Mouse (Mus musculus): ENCODE measurements at regions not wholly inside any gene's neighbourhood (a gene's known extent, or its start where the extent isn't known, plus 50 kb on each side); places are given as distances from the start of the nearest gene placed in this dataset.

DNA sequence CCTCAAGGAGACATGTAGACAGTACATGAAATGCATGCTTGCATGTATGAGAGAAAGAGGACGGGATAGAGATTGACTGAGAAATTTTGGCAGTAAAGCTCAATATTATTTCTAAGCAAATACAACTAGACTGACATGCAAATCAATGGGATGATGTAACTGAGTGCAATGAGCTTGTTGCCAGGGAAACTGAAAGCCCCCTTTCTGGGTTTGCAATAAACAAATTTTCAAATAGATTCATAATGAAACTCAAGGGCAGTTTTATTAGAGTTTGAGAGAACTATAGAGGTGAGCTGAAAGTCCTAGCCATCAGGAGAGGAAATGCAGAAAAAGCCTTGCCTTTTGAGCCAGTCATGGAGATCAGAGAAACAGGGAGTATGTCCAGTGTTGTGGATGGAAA lies 460.2 kb downstream of the Arl4a start:
- DNase-seq: no peak
- WGBS: 83% methylated on average over 1 of the region's 1 CpGs
- TF ChIP-seq CTCF (conservative IDR thresholded peaks at IDR 0.05; ENCODE audit: insufficient read depth, insufficient read length, low read depth, low read length) (no peak), POLR2A (IDR thresholded peaks at IDR 0.05; ENCODE audit: low read depth, low read length) (no peak)

GRCm38 (mm10) chr12:39572802-39573201 lies 465.0 kb downstream of the Arl4a start:
- no peak overlapping the region for H3K27ac ChIP-seq (ENCODE audit: insufficient read depth, low read depth, low read length)

More for the DNA sequence above, 460.2 kb downstream of the Arl4a start:
- H3K27ac ChIP-seq (ENCODE audit: insufficient read depth, low read depth, low read length): no peak overlapping the region
- H3K36me3 ChIP-seq (ENCODE audit: control insufficient read depth, insufficient read depth, low read length): no peaks in the 10 kb centered on the region
- no peak overlapping the region for H3K4me3 ChIP-seq (ENCODE audit: insufficient read depth, low read depth, low read length)
- no peaks in the 10 kb centered on the region for H3K4me1 ChIP-seq (ENCODE audit: control insufficient read depth, insufficient read depth, low read length)
- no peaks in the 10 kb centered on the region for H3K27me3 ChIP-seq (replicated peaks; ENCODE audit: control insufficient read depth, insufficient read depth, low read length)

GRCm38 (mm10) chr12:39572147-39572546 lies 465.7 kb downstream of the Arl4a start:
- no peaks in the 10 kb centered on the region for H3K36me3 ChIP-seq (ENCODE audit: control insufficient read depth, insufficient read depth, low read length)
- no peak overlapping the region for H3K27ac ChIP-seq (ENCODE audit: insufficient read depth, low read depth, low read length)
- H3K4me3 ChIP-seq (ENCODE audit: insufficient read depth, low read depth, low read length): no peak overlapping the region
- H3K4me1 ChIP-seq (ENCODE audit: control insufficient read depth, insufficient read depth, low read length): no peaks in the 10 kb centered on the region
- 86% methylated on average over 1 of the region's 1 CpGs for WGBS
- no peak for TF ChIP-seq CTCF (conservative IDR thresholded peaks at IDR 0.05; ENCODE audit: insufficient read depth, insufficient read length, low read depth, low read length)
- TF ChIP-seq POLR2A (IDR thresholded peaks at IDR 0.05; ENCODE audit: low read depth, low read length): no peak
- DNase-seq: no peak
- H3K27me3 ChIP-seq (replicated peaks; ENCODE audit: control insufficient read depth, insufficient read depth, low read length): no peaks in the 10 kb centered on the region

More at GRCm38 (mm10) chr12:39572802-39573201, 465.0 kb downstream of the Arl4a start:
- Histone ChIP-seq H3K27me3 (replicated peaks; ENCODE audit: control insufficient read depth, insufficient read depth, low read length) (no peaks in the 10 kb centered on the region), H3K4me3 (ENCODE audit: insufficient read depth, low read depth, low read length) (no peak overlapping the region), H3K36me3 (ENCODE audit: control insufficient read depth, insufficient read depth, low read length) (no peaks in the 10 kb centered on the region), H3K4me1 (ENCODE audit: control insufficient read depth, insufficient read depth, low read length) (no peaks in the 10 kb centered on the region)
- no peak for TF ChIP-seq POLR2A (IDR thresholded peaks at IDR 0.05; ENCODE audit: low read depth, low read length)
- no peak for TF ChIP-seq CTCF (conservative IDR thresholded peaks at IDR 0.05; ENCODE audit: insufficient read depth, insufficient read length, low read depth, low read length)
- WGBS: 82% methylated on average over 1 of the region's 1 CpGs
- DNase-seq: no peak

DNA sequence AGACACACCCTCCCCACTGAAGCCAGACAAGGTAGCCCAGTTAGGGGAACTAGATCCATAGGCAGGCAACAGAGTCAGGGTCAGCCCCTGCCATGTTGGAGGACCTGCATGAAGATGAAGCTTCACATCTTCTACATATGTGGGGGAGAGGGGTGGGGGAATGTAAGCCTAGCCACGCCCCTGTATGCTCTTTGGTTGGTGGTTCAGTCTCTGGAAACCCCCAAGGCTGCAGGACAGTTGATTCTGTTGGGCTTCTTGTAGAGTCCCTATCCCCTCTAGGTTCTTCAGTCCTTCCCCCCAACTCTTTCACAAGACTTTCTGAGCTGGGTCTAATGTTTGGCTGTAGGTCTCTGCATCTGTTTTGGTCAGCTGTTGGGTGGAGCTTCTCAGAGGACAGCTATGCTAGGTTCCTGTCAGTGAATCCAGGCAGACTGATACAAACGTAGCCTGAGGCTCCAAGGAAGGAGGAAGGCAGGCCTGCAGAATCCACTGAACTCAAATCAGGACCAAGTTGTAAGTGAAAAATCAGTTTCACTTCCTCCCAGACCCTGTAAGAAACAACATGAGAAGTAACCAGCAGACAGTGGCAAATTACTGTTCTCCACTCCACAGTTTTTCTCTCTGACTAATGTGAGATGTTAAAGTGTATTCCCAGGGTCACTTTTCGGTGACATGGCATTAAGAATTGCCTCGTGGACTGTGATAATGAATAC lies 476.9 kb downstream of the Arl4a start:
- Histone ChIP-seq H3K4me1 (ENCODE audit: control insufficient read depth, insufficient read depth, low read length) (no peaks in the 10 kb centered on the region), H3K27me3 (replicated peaks; ENCODE audit: control insufficient read depth, insufficient read depth, low read length) (no peaks in the 10 kb centered on the region), H3K4me3 (ENCODE audit: insufficient read depth, low read depth, low read length) (no peak overlapping the region), H3K36me3 (ENCODE audit: control insufficient read depth, insufficient read depth, low read length) (no peaks in the 10 kb centered on the region), H3K27ac (ENCODE audit: insufficient read depth, low read depth, low read length) (no peak overlapping the region)
- no peak for TF ChIP-seq CTCF (conservative IDR thresholded peaks at IDR 0.05; ENCODE audit: insufficient read depth, insufficient read length, low read depth, low read length)
- no peak for TF ChIP-seq POLR2A (IDR thresholded peaks at IDR 0.05; ENCODE audit: low read depth, low read length)
- 64% methylated on average over 4 of the region's 4 CpGs for WGBS
- no peak for DNase-seq

- TF ChIP-seq POLR2A (IDR thresholded peaks at IDR 0.05; ENCODE audit: low read depth, low read length): no peak
- TF ChIP-seq CTCF (conservative IDR thresholded peaks at IDR 0.05; ENCODE audit: insufficient read depth, insufficient read length, low read depth, low read length): no peak
- Histone ChIP-seq H3K4me1 (ENCODE audit: control insufficient read depth, insufficient read depth, low read length) (no peaks in the 10 kb centered on the region), H3K27ac (ENCODE audit: insufficient read depth, low read depth, low read length) (no peak overlapping the region), H3K4me3 (ENCODE audit: insufficient read depth, low read depth, low read length) (no peak overlapping the region), H3K27me3 (replicated peaks; ENCODE audit: control insufficient read depth, insufficient read depth, low read length) (no peaks in the 10 kb centered on the region), H3K36me3 (ENCODE audit: control insufficient read depth, insufficient read depth, low read length) (no peaks in the 10 kb centered on the region)
- WGBS: 98% methylated on average over 3 of the region's 3 CpGs
- DNase-seq: no peak
Observed at GRCm38 (mm10) chr12:39558491-39558890, 479.3 kb downstream of the Arl4a start.

- WGBS: 69% methylated on average over 2 of the region's 2 CpGs
- Histone ChIP-seq H3K4me3 (ENCODE audit: insufficient read depth, low read depth, low read length) (no peak overlapping the region), H3K27ac (ENCODE audit: insufficient read depth, low read depth, low read length) (no peak overlapping the region), H3K27me3 (replicated peaks; ENCODE audit: control insufficient read depth, insufficient read depth, low read length) (no peaks in the 10 kb centered on the region), H3K4me1 (ENCODE audit: control insufficient read depth, insufficient read depth, low read length) (no peaks in the 10 kb centered on the region), H3K36me3 (ENCODE audit: control insufficient read depth, insufficient read depth, low read length) (no peaks in the 10 kb centered on the region)
- TF ChIP-seq CTCF (conservative IDR thresholded peaks at IDR 0.05; ENCODE audit: insufficient read depth, insufficient read length, low read depth, low read length) (no peak), POLR2A (IDR thresholded peaks at IDR 0.05; ENCODE audit: low read depth, low read length) (no peak)
- DNase-seq: no peak
Observed at GRCm38 (mm10) chr12:39536326-39536725, 501.5 kb downstream of the Arl4a start.

GRCm38 (mm10) chr12:39528121-39528520 lies 509.7 kb downstream of the Arl4a start:
- Histone ChIP-seq H3K36me3 (ENCODE audit: control insufficient read depth, insufficient read depth, low read length) (no peaks in the 10 kb centered on the region), H3K4me1 (ENCODE audit: control insufficient read depth, insufficient read depth, low read length) (no peaks in the 10 kb centered on the region), H3K27ac (ENCODE audit: insufficient read depth, low read depth, low read length) (no peak overlapping the region), H3K27me3 (replicated peaks; ENCODE audit: control insufficient read depth, insufficient read depth, low read length) (no peaks in the 10 kb centered on the region), H3K4me3 (ENCODE audit: insufficient read depth, low read depth, low read length) (no peak overlapping the region)
- WGBS: 57% methylated on average over 3 of the region's 4 CpGs
- TF ChIP-seq CTCF (conservative IDR thresholded peaks at IDR 0.05; ENCODE audit: insufficient read depth, insufficient read length, low read depth, low read length): no peak
- no peak for TF ChIP-seq POLR2A (IDR thresholded peaks at IDR 0.05; ENCODE audit: low read depth, low read length)
- DNase-seq: no peak
